Mouse (Mus musculus): Measurements from ENCODE around the gene Mrpl12. TPM values are rescaled to one million over a fixed set of nuclear protein-coding genes. Genes with fewer than 3 reads are reported as not detected.

Gene Mrpl12
- polyA plus RNA-seq, 1 experiment from 2014 or later, result 117 TPM

DNA sequence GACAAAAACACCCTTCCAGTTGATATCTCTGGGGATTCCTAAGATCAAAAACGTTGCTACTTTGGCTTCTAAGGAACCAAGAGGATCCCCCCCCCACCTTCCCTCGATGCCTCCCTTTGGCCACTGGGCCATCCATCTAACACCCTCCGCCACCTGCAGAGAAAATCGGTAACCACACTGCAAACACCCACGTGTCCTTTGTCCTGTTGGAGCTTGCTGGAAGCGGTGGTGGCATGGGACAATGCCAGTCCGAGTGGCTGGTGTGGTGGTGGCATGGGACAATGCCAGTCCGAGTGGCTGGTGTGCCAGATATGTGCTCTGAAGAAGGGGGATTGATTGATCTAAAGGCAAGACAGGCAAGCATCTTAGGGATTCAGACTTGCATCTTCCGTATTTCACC, 47.2 kb downstream of the Mrpl12 start:
- Histone ChIP-seq H3K9me3 (no peaks in the 10 kb centered on the region), H3K4me2 (replicated peaks) (no peak overlapping the region), H3K36me3 (no peaks in the 10 kb centered on the region), H3K4me1 (peaks cover 11% of the 10 kb centered on the region), H3K27me3 (replicated peaks) (peaks cover 83% of the 10 kb centered on the region), H3K27ac (no peak overlapping the region), H3K9ac (no peak overlapping the region), H3K4me3 (no peak overlapping the region)
- no peak for ATAC-seq (ENCODE audit: low FRiP score, low read depth)
- WGBS, result 34% methylated on average over 9 of the region's 9 CpGs

- Histone ChIP-seq H3K36me3 (no peaks in the 10 kb centered on the region), H3K27ac (no peak overlapping the region), H3K27me3 (replicated peaks) (peaks cover 65% of the 10 kb centered on the region), H3K4me2 (replicated peaks) (no peak overlapping the region), H3K4me3 (no peak overlapping the region), H3K4me1 (peaks cover 13% of the 10 kb centered on the region), H3K9ac (no peak overlapping the region), H3K9me3 (no peaks in the 10 kb centered on the region)
- 82% methylated on average over 8 of the region's 8 CpGs for WGBS
- ATAC-seq (ENCODE audit: low FRiP score, low read depth), result no peak
These were observed 49.7 kb downstream of the Mrpl12 start for GRCm38 (mm10) chr11:120534093-120534492.

- peaks cover 23% of the 10 kb centered on the region for H3K4me1 ChIP-seq
- no peaks in the 10 kb centered on the region for H3K9me3 ChIP-seq
- ATAC-seq (ENCODE audit: low FRiP score, low read depth), result no peak
- peaks cover 55% of the 10 kb centered on the region for H3K27me3 ChIP-seq (replicated peaks)
- no peak overlapping the region for H3K4me3 ChIP-seq
- no peak overlapping the region for H3K4me2 ChIP-seq (replicated peaks)
- 77% methylated on average over 3 of the region's 3 CpGs for WGBS
- H3K9ac ChIP-seq, result no peak overlapping the region
- H3K27ac ChIP-seq, result no peak overlapping the region
- no peaks in the 10 kb centered on the region for H3K36me3 ChIP-seq
These were observed 50.7 kb downstream of the Mrpl12 start for GRCm38 (mm10) chr11:120535145-120535544.

DNA sequence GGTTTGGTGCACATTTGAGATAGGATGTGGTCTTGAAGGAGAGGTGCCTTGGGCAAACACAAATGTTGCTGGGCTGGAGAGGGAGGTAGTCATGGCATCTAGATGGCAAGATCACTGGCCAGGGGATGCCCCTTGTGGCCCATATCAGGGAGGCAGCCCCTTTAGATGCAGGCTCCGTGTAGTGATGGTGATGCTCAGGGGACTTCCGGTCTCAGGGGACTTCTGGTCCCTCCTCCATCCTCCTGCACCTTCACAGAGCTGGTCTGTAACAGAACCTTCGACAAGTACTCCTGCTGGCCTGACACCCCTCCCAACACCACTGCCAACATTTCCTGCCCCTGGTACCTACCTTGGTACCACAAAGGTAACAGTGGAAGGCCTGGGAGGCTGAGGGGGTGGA, 51.4 kb downstream of the Mrpl12 start:
- no peak overlapping the region for H3K9ac ChIP-seq
- no peaks in the 10 kb centered on the region for H3K9me3 ChIP-seq
- peaks cover 16% of the 10 kb centered on the region for H3K4me1 ChIP-seq
- H3K27me3 ChIP-seq (replicated peaks), result peaks cover 48% of the 10 kb centered on the region
- no peak for ATAC-seq (ENCODE audit: low FRiP score, low read depth)
- no peak overlapping the region for H3K4me2 ChIP-seq (replicated peaks)
- H3K27ac ChIP-seq, result no peak overlapping the region
- H3K36me3 ChIP-seq, result no peaks in the 10 kb centered on the region
- H3K4me3 ChIP-seq, result no peak overlapping the region
- WGBS, result 70% methylated on average over 3 of the region's 3 CpGs

DNA sequence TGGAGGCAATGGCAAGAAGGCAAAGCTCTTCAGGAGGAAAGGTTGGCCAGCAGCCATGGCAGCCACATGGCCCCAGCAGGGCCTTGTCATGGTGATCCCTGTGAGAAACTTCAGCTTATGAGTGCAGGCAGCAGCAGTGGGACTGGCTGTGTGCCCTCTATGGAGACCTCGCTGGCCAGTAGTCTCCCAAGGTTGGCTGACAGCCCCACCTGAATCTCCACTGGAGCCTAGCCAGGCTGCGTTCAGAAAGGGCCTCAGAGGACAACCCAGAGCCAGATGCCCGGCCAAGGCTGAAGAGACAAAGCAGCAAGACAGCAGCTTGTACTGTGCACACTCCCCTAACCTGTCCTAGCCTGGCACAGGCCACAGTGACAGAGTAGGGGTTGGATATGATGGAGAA, 54.1 kb downstream of the Mrpl12 start:
- Histone ChIP-seq H3K4me1 (peaks cover 12% of the 10 kb centered on the region), H3K27ac (no peak overlapping the region), H3K9ac (no peak overlapping the region), H3K4me3 (no peak overlapping the region), H3K36me3 (peaks cover 17% of the 10 kb centered on the region), H3K4me2 (replicated peaks) (no peak overlapping the region), H3K27me3 (replicated peaks) (peaks cover 21% of the 10 kb centered on the region), H3K9me3 (no peaks in the 10 kb centered on the region)
- whole genome bisulfite sequencing, result 78% methylated on average over 3 of the region's 3 CpGs
- no peak for ATAC-seq (ENCODE audit: low FRiP score, low read depth)

Other genes with a start within 250 kb of the Mrpl12 start
- 3,655 and 3,681 TPM in 2 replicates for gene Actg1, start 136.1 kb upstream of the Mrpl12 start, polyA plus RNA-seq (2016; fragmentation: Nextera tagmentation; extraction: Ambion mirVana)
- gene Fscn2, start 123.1 kb upstream of the Mrpl12 start, polyA plus RNA-seq (2016; fragmentation: Nextera tagmentation; extraction: Ambion mirVana), result 1.1 and 1.6 TPM in 2 replicates
- 51.0 and 53.4 TPM in 2 replicates for gene Faap100, start 105.8 kb upstream of the Mrpl12 start, polyA plus RNA-seq (2016; fragmentation: Nextera tagmentation; extraction: Ambion mirVana)
- gene Nploc4, start 46.9 kb upstream of the Mrpl12 start, polyA plus RNA-seq (2016; fragmentation: Nextera tagmentation; extraction: Ambion mirVana), result 47.2 and 54.6 TPM in 2 replicates
- 0.15 TPM in 1 of 2 replicates, not detected in the other for gene Tspan10, start 42.0 kb upstream of the Mrpl12 start, polyA plus RNA-seq (2016; fragmentation: Nextera tagmentation; extraction: Ambion mirVana)
- gene Pde6g, start 31.1 kb upstream of the Mrpl12 start, polyA plus RNA-seq (2016; fragmentation: Nextera tagmentation; extraction: Ambion mirVana), result 0.27 and 0.32 TPM in 2 replicates
- 12.5 and 13.8 TPM in 2 replicates for gene Oxld1, start 26.5 kb upstream of the Mrpl12 start, polyA plus RNA-seq (2016; fragmentation: Nextera tagmentation; extraction: Ambion mirVana)
- gene Ccdc137, start 26.5 kb upstream of the Mrpl12 start, polyA plus RNA-seq (2016; fragmentation: Nextera tagmentation; extraction: Ambion mirVana), result 30.9 and 34.7 TPM in 2 replicates
- 63.6 and 64.5 TPM in 2 replicates for gene Arl16, start 17.0 kb upstream of the Mrpl12 start, polyA plus RNA-seq (2016; fragmentation: Nextera tagmentation; extraction: Ambion mirVana)
- 37.9 TPM in 2 replicates for gene Slc25a10, start 7.2 kb downstream of the Mrpl12 start, polyA plus RNA-seq (2016; fragmentation: Nextera tagmentation; extraction: Ambion mirVana)
- 0.13 and 0.22 TPM in 2 replicates for gene Gcgr, start 46.1 kb downstream of the Mrpl12 start, polyA plus RNA-seq (2016; fragmentation: Nextera tagmentation; extraction: Ambion mirVana)
- gene Mcrip1, start 65.1 kb downstream of the Mrpl12 start, polyA plus RNA-seq (2016; fragmentation: Nextera tagmentation; extraction: Ambion mirVana), result 234 and 239 TPM in 2 replicates
- not detected in 2 replicates for gene Ppp1r27, start 66.5 kb downstream of the Mrpl12 start, polyA plus RNA-seq (2016; fragmentation: Nextera tagmentation; extraction: Ambion mirVana)
- gene P4hb, start 88.6 kb downstream of the Mrpl12 start, polyA plus RNA-seq (2016; fragmentation: Nextera tagmentation; extraction: Ambion mirVana), result 425 and 451 TPM in 2 replicates
- gene Arhgdia, start 97.0 kb downstream of the Mrpl12 start, polyA plus RNA-seq (2016; fragmentation: Nextera tagmentation; extraction: Ambion mirVana), result 582 and 606 TPM in 2 replicates
- 509 and 592 TPM in 2 replicates for gene Alyref, start 113.8 kb downstream of the Mrpl12 start, polyA plus RNA-seq (2016; fragmentation: Nextera tagmentation; extraction: Ambion mirVana)
- 162 and 172 TPM in 2 replicates for gene Anapc11, start 113.8 kb downstream of the Mrpl12 start, polyA plus RNA-seq (2016; fragmentation: Nextera tagmentation; extraction: Ambion mirVana)
- 0.80 and 0.83 TPM in 2 replicates for gene Npb, start 123.9 kb downstream of the Mrpl12 start, polyA plus RNA-seq (2016; fragmentation: Nextera tagmentation; extraction: Ambion mirVana)
- 151 and 155 TPM in 2 replicates for gene Pcyt2, start 133.3 kb downstream of the Mrpl12 start, polyA plus RNA-seq (2016; fragmentation: Nextera tagmentation; extraction: Ambion mirVana)
- gene Sirt7, start 140.6 kb downstream of the Mrpl12 start, polyA plus RNA-seq (2016; fragmentation: Nextera tagmentation; extraction: Ambion mirVana), result 46.8 and 56.5 TPM in 2 replicates
- 39.7 and 40.4 TPM in 2 replicates for gene Mafg, start 149.0 kb downstream of the Mrpl12 start, polyA plus RNA-seq (2016; fragmentation: Nextera tagmentation; extraction: Ambion mirVana)
- gene Pycr1, start 159.2 kb downstream of the Mrpl12 start, polyA plus RNA-seq (2016; fragmentation: Nextera tagmentation; extraction: Ambion mirVana), result 27.2 and 27.8 TPM in 2 replicates
- gene Myadml2, start 163.5 kb downstream of the Mrpl12 start, polyA plus RNA-seq (2016; fragmentation: Nextera tagmentation; extraction: Ambion mirVana), result 0.81 and 1.1 TPM in 2 replicates
- 3.1 and 3.4 TPM in 2 replicates for gene Notum, start 176.6 kb downstream of the Mrpl12 start, polyA plus RNA-seq (2016; fragmentation: Nextera tagmentation; extraction: Ambion mirVana)
- gene Aspscr1, start 188.4 kb downstream of the Mrpl12 start, polyA plus RNA-seq (2016; fragmentation: Nextera tagmentation; extraction: Ambion mirVana), result 139 and 155 TPM in 2 replicates
- 108 and 114 TPM in 2 replicates for gene Cenpx, start 229.1 kb downstream of the Mrpl12 start, polyA plus RNA-seq (2016; fragmentation: Nextera tagmentation; extraction: Ambion mirVana)
- gene Lrrc45, start 229.3 kb downstream of the Mrpl12 start, polyA plus RNA-seq (2016; fragmentation: Nextera tagmentation; extraction: Ambion mirVana), result 70.9 and 72.6 TPM in 2 replicates
- gene Rac3, start 236.9 kb downstream of the Mrpl12 start, polyA plus RNA-seq (2016; fragmentation: Nextera tagmentation; extraction: Ambion mirVana), result 118 and 119 TPM in 2 replicates
- 12.3 and 16.7 TPM in 2 replicates for gene Dcxr, start 242.7 kb downstream of the Mrpl12 start, polyA plus RNA-seq (2016; fragmentation: Nextera tagmentation; extraction: Ambion mirVana)
- 0.95 and 1.6 TPM in 2 replicates for gene Cbr2, start 247.5 kb downstream of the Mrpl12 start, polyA plus RNA-seq (2016; fragmentation: Nextera tagmentation; extraction: Ambion mirVana)